15 mouse cellular contexts compared by ENCODE assay signal in genomic region chr11:60705255-60705654, GRCm38 (mm10). TPM values are rescaled to one million over a fixed set of nuclear protein-coding genes. Genes with fewer than 3 reads are reported as not detected.
DNase-seq lines count a peak whose midpoint lies in the region; ATAC-seq and TF ChIP-seq lines count a peak whose summit lies in the region.
"Had no signal": no experiment of that assay in that cellular context is flagged by ENCODE, and none has a peak within 500 bp of the region (broad histone marks: within the 10 kb centered on the region; RNA-seq: fewer than 3 reads in every experiment).

No protein-coding gene starts in this region.

- no peak for TF ChIP-seq POLR2A in olfactory bulb, adult 2 months (IDR thresholded peaks at IDR 0.05; ENCODE audit: insufficient read depth, low read depth, low read length)

- WGBS in olfactory bulb, adult 2 months, result 88% methylated on average over 3 of the region's 3 CpGs

- no peak overlapping the region for H3K4me3 ChIP-seq in olfactory bulb, adult 2 months (ENCODE audit: insufficient read depth, low read depth, low read length)
- H3K4me3 ChIP-seq: embryonic facial prominence, embryonic 10.5 days; hindbrain, embryonic 10.5 days; limb, embryonic 10.5 days; neural tube, embryonic 12.5 days had no signal

- no peak for TF ChIP-seq CTCF in olfactory bulb, adult 2 months (IDR thresholded peaks at IDR 0.05; ENCODE audit: insufficient read depth, low read depth, low read length)

- ATAC-seq in monocyte, adult 5-6 weeks (replicated peaks; ENCODE audit: insufficient number of reproducible peaks, low FRiP score, low TSS enrichment, poor library complexity, severe bottlenecking), result no peak
- ATAC-seq: inflammation-experienced regulatory T-cells, adult 6 months had no signal

- H3K4me1 ChIP-seq in olfactory bulb, adult 2 months (ENCODE audit: control insufficient read depth, insufficient read depth, low read length), result peaks cover 64% of the 10 kb centered on the region

- DNase-seq in gastrocnemius, adult 18-20 months (ENCODE audit: low spot score), result peak; percentile 0
- no peak for DNase-seq in gastrocnemius, postnatal 25 days
- DNase-seq in layer of hippocampus, adult 11-12 months (ENCODE audit: low spot score), result peak; percentile 9
- DNase-seq in layer of hippocampus, adult 9-11 months, result no peak
- DNase-seq in right cerebral cortex, postnatal 4 days, result peak; percentile 2
- DNase-seq in right cerebral cortex, adult 2 months (ENCODE audit: low spot score in 2 of 2), result no peak
- DNase-seq: lung, adult 2 months; thymus, postnatal 25 days had no signal

- H3K27ac ChIP-seq in olfactory bulb, adult 2 months (ENCODE audit: insufficient read depth, low read depth, low read length), result peak overlapping the region; percentile 57
- H3K27ac ChIP-seq: embryonic facial prominence, embryonic 10.5 days; hindbrain, embryonic 10.5 days; limb, embryonic 10.5 days; neural tube, embryonic 12.5 days had no signal

RNA-seq across cellular contexts. Expression of gene Llgl1, which starts 5.7 kb away (rescaled TPM):
- 1 to 10 TPM; 8.9 to 9.2 TPM for total RNA-seq in gastrocnemius, adult 18-20 months (2021)
- total RNA-seq in gastrocnemius, postnatal 25 days (2021), result 1 to 10 TPM; 8.3 to 9.1 TPM
- polyA plus RNA-seq in olfactory bulb, adult 2 months (2012; ENCODE audit: insufficient read depth, insufficient read length, low replicate concordance, missing spikeins), result not detected in 2 replicates
- total RNA-seq in monocyte, adult 5-6 weeks (2017), result 5.3 to 8.3 TPM (median 5.3 TPM) in 3 replicates

RNA-seq across cellular contexts. Expression of gene Flii, which starts 21.8 kb away (rescaled TPM):
- total RNA-seq in gastrocnemius, adult 18-20 months (2021), result 100 to 1,000 TPM; 108 to 113 TPM
- total RNA-seq in gastrocnemius, postnatal 25 days (2021), result 10 to 100 TPM; 85.4 to 97.7 TPM
- polyA plus RNA-seq in olfactory bulb, adult 2 months (2012; ENCODE audit: insufficient read depth, insufficient read length, low replicate concordance, missing spikeins), result not detected in 2 replicates
- total RNA-seq in monocyte, adult 5-6 weeks (2017), result 279 to 316 TPM (median 279 TPM) in 3 replicates

RNA-seq across cellular contexts. Expression of gene Mief2, which starts 22.9 kb away (rescaled TPM):
- 10 to 100 TPM; 75.2 to 94.4 TPM for total RNA-seq in gastrocnemius, adult 18-20 months (2021)
- total RNA-seq in gastrocnemius, postnatal 25 days (2021), result 10 to 100 TPM; 73.9 to 91.2 TPM
- not detected in 2 replicates for polyA plus RNA-seq in olfactory bulb, adult 2 months (2012; ENCODE audit: insufficient read depth, insufficient read length, low replicate concordance, missing spikeins)
- 7.8 to 17.2 TPM (median 10.3 TPM) in 3 replicates for total RNA-seq in monocyte, adult 5-6 weeks (2017)

Comparison
In these comparisons a context has a peak if more than half of its experiments do, and no peak if none do; other contexts are left out.
1. DNase-seq: peak in gastrocnemius, adult 18-20 months (single experiment), layer of hippocampus, adult 11-12 months (single experiment) and right cerebral cortex, postnatal 4 days (single experiment); none in gastrocnemius, postnatal 25 days (single experiment), layer of hippocampus, adult 9-11 months (single experiment) and right cerebral cortex, adult 2 months (0 of 2).